Mouse (Mus musculus): ENCODE measurements around the gene Gm20388.

DNA sequence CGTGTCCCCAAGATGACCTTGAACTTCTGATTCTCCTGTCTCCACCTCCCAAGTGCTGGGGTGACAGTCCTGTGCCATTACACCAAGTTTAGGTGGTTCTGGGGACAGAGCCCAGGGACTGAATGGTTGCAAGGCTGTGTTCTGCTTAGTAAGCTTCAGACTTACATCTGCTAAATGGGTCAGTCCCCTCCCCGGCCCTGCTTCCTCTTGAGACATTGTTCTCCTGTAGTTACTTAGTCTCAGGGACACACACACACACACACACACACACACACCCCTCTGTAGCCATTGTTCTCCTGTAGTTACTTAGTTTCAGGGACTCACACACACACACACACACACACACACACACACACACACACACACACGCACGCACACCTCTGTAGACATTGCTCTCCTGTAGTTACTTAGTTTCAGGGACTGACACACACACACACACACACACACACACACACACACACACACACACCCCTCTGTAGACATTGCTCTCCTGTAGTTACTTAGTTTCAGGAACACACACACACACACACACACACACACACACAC is 1037.5 kb downstream of the Gm20388 start:
- no peak for TF ChIP-seq POLR2A (IDR thresholded peaks at IDR 0.05; ENCODE audit: insufficient read depth, low read depth, low read length)
- TF ChIP-seq CTCF (IDR thresholded peaks at IDR 0.05; ENCODE audit: insufficient read depth, low read depth, low read length), result no peak

All from olfactory bulb, adult 2 months (tissue).